Mouse (Mus musculus) gastrocnemius, postnatal 36 days (tissue): ENCODE measurements at regions not wholly inside any gene's neighbourhood (a gene's known extent, or its start where the extent isn't known, plus 50 kb on each side); places are given as distances from the start of the nearest gene placed in this dataset.

Experiments used
- DNase-seq, 2 experiments: peaks; one replicate each; pipeline ENCODE4 v3.0.0; 2022
- intact Hi-C: fragments of 180-260 bp; cut with DNase I; formaldehyde crosslinking; loops from one replicate; pipeline ENCODE4 v1.15.1; 2025

DNA sequence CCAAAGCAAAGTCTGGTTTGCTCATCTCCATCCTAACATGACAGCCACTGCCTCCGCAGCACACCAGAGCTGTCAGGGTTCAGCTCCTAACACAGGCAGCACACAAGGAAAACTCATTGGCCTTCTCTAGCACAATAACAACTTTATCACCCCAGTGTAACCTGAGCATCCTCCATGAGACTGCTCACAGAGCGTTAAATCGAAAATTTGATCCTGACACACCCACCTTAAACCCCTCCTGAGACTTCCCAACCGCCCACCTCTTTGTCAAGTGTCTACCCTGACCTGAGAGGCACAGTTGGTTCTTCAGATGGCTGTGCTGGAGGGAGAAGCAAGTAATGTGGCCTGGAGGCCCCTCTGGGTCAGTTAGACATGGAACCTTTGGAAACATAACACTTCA is 67.7 kb upstream of the Slc22a22 start:
- intact Hi-C loops: no loop called here
- no peak for DNase-seq

DNA sequence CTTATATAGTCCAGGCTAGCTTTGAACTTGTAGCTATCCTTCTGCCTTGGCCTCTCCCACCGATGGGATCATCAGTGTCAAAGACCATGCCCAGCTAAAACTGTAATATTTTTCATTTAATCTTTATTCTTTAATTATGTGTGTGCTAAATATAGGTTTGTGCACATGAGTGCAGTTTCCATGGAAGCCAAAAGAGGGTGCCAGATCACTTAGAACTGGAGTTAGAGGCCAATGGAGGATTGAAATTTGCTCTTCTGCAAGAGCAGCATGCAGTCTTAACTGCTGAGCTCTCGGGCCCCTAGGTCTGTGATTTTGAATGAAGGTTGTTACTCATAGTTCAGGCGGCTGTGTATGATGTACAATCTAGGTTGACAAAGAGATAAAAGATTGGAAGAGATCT is 66.6 kb upstream of the Slc22a22 start:
- intact Hi-C loops: no loop called here
- no peak for DNase-seq

DNA sequence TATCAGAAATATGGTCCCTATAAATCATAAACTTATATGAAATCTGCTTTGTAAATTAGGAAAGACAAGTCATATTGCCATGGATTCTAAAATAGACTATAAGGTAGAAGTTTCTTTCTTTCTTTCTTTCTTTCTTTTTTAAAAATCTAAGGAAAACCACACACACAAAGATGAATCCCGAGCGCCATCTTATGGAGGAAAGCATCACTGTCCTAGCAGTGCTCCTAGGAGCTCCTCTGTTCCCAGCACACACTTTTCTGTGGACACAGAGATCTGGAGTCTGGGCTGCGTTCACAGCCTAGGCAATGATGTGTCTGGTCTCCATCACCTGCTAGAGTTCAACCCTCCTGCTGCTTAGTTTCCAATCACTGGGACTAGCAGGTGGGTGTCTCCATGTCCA is 65.2 kb upstream of the Slc22a22 start:
- intact Hi-C loops: no loop called here
- DNase-seq: peak in 1 of 2 experiments; percentile 6

DNA sequence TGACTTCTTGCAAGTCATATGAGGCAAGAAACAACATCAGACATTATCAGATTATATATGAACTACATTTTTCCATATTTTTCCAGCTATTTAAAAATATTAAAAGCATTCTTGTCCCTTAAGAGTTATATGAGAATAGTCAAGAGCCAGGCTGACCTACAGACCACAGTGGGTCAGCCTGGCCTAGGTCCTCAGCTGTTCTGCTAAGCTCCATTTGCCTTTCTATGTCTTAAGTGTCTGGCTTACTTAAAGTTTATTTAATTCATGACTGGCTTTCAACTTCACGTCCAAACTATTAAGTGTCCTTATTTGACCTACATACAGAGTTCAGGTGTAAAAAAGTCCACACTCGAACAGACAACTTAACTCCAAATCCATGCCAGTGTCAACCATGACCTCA is 58.1 kb upstream of the Slc22a22 start:
- DNase-seq: no peak
- intact Hi-C loops: no loop called here
